Mouse (Mus musculus): ENCODE data around the gene Tubal3. TPM values are rescaled to one million over a fixed set of nuclear protein-coding genes. Genes with fewer than 3 reads are reported as not detected.

The Tubal3 gene
- polyA plus RNA-seq, 1 experiment from 2014 or later: not detected

GRCm38 (mm10) chr13:3907151-3907696, 10.8 kb upstream of the Tubal3 start:
- Histone ChIP-seq H3K4me3 (ENCODE audit: low read length) (no peak overlapping the region), H3K27me3 (replicated peaks; ENCODE audit: control insufficient read depth, insufficient read depth, low read length) (no peaks in the 10 kb centered on the region), H3K9ac (ENCODE audit: low read depth, low read length) (no peak overlapping the region), H3K36me3 (ENCODE audit: control insufficient read depth, insufficient read depth, low read length) (no peaks in the 10 kb centered on the region), H3K4me1 (ENCODE audit: control insufficient read depth, insufficient read depth, low read depth, low read length) (no peaks in the 10 kb centered on the region), H3K9me3 (ENCODE audit: control insufficient read depth, low read length) (no peaks in the 10 kb centered on the region), H3K27ac (ENCODE audit: low read depth, low read length) (no peak overlapping the region), H3K4me2 (ENCODE audit: low read length) (no peak overlapping the region)
- 87% methylated on average over 6 of the region's 6 CpGs for WGBS
- ATAC-seq: no peak

DNA sequence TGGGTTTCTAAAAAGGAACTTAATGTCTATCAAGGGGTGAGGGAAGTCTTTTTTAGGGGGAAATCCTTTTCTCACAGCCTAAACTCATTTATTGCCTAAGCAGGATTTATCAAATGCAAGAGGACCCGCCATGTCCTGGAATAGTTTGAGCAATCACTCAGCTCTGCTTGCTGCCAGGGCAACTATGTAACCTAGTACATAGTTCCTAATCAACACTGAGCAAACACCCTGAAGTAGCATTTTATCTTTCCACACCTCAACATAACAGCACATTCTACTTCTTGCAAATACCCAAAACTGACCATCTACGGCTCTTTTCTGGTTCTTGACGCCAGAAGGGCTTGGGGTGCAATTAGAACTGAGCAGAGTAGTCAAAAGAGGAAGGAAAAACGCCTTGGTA, 9.8 kb upstream of the Tubal3 start:
- H3K4me2 ChIP-seq (ENCODE audit: low read length): no peak overlapping the region
- no peaks in the 10 kb centered on the region for H3K36me3 ChIP-seq (ENCODE audit: control insufficient read depth, insufficient read depth, low read length)
- H3K4me1 ChIP-seq (ENCODE audit: control insufficient read depth, insufficient read depth, low read depth, low read length): no peaks in the 10 kb centered on the region
- WGBS: 90% methylated on average over 4 of the region's 4 CpGs
- no peak overlapping the region for H3K9ac ChIP-seq (ENCODE audit: low read depth, low read length)
- H3K27ac ChIP-seq (ENCODE audit: low read depth, low read length): no peak overlapping the region
- H3K4me3 ChIP-seq (ENCODE audit: low read length): no peak overlapping the region
- ATAC-seq: no peak
- H3K27me3 ChIP-seq (replicated peaks; ENCODE audit: control insufficient read depth, insufficient read depth, low read length): no peaks in the 10 kb centered on the region
- no peaks in the 10 kb centered on the region for H3K9me3 ChIP-seq (ENCODE audit: control insufficient read depth, low read length)

DNA sequence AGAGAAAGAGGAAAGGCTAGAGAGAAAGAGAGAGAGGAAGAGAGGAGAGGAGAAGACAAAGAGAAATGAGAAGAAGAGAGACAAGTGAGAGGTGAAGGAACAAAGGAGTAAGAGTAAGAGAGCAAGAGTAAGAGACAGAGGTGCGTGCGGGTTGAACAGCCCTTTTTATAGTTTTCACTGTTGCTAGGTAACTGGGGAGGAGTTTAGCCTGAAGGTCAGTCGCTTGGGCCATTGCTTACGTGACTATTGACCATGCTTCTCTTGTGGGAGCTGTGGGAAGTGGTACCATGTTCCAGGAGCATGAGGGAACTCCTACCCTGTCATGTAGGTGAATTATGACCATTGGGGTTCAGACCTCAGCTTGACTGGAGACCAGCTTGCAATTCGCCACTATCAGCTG, 7.7 kb upstream of the Tubal3 start:
- ATAC-seq: no peak
- no peaks in the 10 kb centered on the region for H3K27me3 ChIP-seq (replicated peaks; ENCODE audit: control insufficient read depth, insufficient read depth, low read length)
- H3K27ac ChIP-seq (ENCODE audit: low read depth, low read length): no peak overlapping the region
- 77% methylated on average over 5 of the region's 5 CpGs for WGBS
- H3K36me3 ChIP-seq (ENCODE audit: control insufficient read depth, insufficient read depth, low read length): no peaks in the 10 kb centered on the region
- no peak overlapping the region for H3K4me3 ChIP-seq (ENCODE audit: low read length)
- no peaks in the 10 kb centered on the region for H3K4me1 ChIP-seq (ENCODE audit: control insufficient read depth, insufficient read depth, low read depth, low read length)
- no peak overlapping the region for H3K4me2 ChIP-seq (ENCODE audit: low read length)
- no peaks in the 10 kb centered on the region for H3K9me3 ChIP-seq (ENCODE audit: control insufficient read depth, low read length)
- no peak overlapping the region for H3K9ac ChIP-seq (ENCODE audit: low read depth, low read length)

GRCm38 (mm10) chr13:3913504-3913903, 4.6 kb upstream of the Tubal3 start:
- Histone ChIP-seq H3K9me3 (ENCODE audit: control insufficient read depth, low read length) (no peaks in the 10 kb centered on the region), H3K4me2 (ENCODE audit: low read length) (no peak overlapping the region), H3K9ac (ENCODE audit: low read depth, low read length) (no peak overlapping the region), H3K36me3 (ENCODE audit: control insufficient read depth, insufficient read depth, low read length) (no peaks in the 10 kb centered on the region), H3K4me1 (ENCODE audit: control insufficient read depth, insufficient read depth, low read depth, low read length) (peaks cover 4% of the 10 kb centered on the region; the same call in 1 of the 2 replicates), H3K4me3 (ENCODE audit: low read length) (no peak overlapping the region), H3K27ac (ENCODE audit: low read depth, low read length) (no peak overlapping the region), H3K27me3 (replicated peaks; ENCODE audit: control insufficient read depth, insufficient read depth, low read length) (no peaks in the 10 kb centered on the region)
- no peak for ATAC-seq
- WGBS: 84% methylated on average over 4 of the region's 4 CpGs

DNA sequence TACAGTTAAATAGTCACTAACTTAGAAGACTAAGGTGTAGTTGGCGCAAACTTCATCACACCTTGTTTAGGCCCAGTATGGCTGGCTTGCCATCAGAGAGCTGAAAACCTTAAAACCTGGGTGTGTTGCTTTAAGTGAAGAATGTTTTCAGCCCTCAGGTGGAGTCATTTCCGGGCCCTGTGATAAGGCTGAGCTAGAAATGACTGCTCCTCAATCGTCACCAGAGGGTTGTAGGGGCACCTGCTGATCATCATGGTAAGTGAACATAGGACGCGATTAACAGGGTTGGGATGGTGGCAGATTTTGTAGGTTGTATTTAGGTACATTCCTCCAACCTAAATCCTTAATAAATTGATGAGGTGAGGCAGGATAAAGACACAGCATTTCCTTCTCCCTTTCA, 6.4 kb downstream of the Tubal3 start:
- no peaks in the 10 kb centered on the region for H3K9me3 ChIP-seq (ENCODE audit: control insufficient read depth, low read length)

GRCm38 (mm10) chr13:3925632-3926031, 7.6 kb downstream of the Tubal3 start:
- Histone ChIP-seq H3K4me1 (ENCODE audit: control insufficient read depth, insufficient read depth, low read depth, low read length) (no peaks in the 10 kb centered on the region), H3K9me3 (ENCODE audit: control insufficient read depth, low read length) (no peaks in the 10 kb centered on the region), H3K27ac (ENCODE audit: low read depth, low read length) (no peak overlapping the region), H3K4me3 (ENCODE audit: low read length) (no peak overlapping the region), H3K36me3 (ENCODE audit: control insufficient read depth, insufficient read depth, low read length) (no peaks in the 10 kb centered on the region), H3K4me2 (ENCODE audit: low read length) (no peak overlapping the region), H3K9ac (ENCODE audit: low read depth, low read length) (no peak overlapping the region), H3K27me3 (replicated peaks; ENCODE audit: control insufficient read depth, insufficient read depth, low read length) (no peaks in the 10 kb centered on the region)
- WGBS: 91% methylated on average over 6 of the region's 6 CpGs
- no peak for ATAC-seq

More for the DNA sequence above, 6.4 kb downstream of the Tubal3 start:
- no peak overlapping the region for H3K9ac ChIP-seq (ENCODE audit: low read depth, low read length)
- H3K4me1 ChIP-seq (ENCODE audit: control insufficient read depth, insufficient read depth, low read depth, low read length): no peaks in the 10 kb centered on the region
- H3K27me3 ChIP-seq (replicated peaks; ENCODE audit: control insufficient read depth, insufficient read depth, low read length): no peaks in the 10 kb centered on the region
- H3K36me3 ChIP-seq (ENCODE audit: control insufficient read depth, insufficient read depth, low read length): no peaks in the 10 kb centered on the region
- H3K4me2 ChIP-seq (ENCODE audit: low read length): no peak overlapping the region
- 86% methylated on average over 5 of the region's 5 CpGs for WGBS
- no peak for ATAC-seq
- no peak overlapping the region for H3K27ac ChIP-seq (ENCODE audit: low read depth, low read length)
- no peak overlapping the region for H3K4me3 ChIP-seq (ENCODE audit: low read length)

GRCm38 (mm10) chr13:3926046-3926445, 8.0 kb downstream of the Tubal3 start:
- Histone ChIP-seq H3K27me3 (replicated peaks; ENCODE audit: control insufficient read depth, insufficient read depth, low read length) (no peaks in the 10 kb centered on the region), H3K9me3 (ENCODE audit: control insufficient read depth, low read length) (no peaks in the 10 kb centered on the region), H3K4me2 (ENCODE audit: low read length) (no peak overlapping the region), H3K9ac (ENCODE audit: low read depth, low read length) (no peak overlapping the region), H3K36me3 (ENCODE audit: control insufficient read depth, insufficient read depth, low read length) (no peaks in the 10 kb centered on the region), H3K27ac (ENCODE audit: low read depth, low read length) (no peak overlapping the region), H3K4me3 (ENCODE audit: low read length) (no peak overlapping the region), H3K4me1 (ENCODE audit: control insufficient read depth, insufficient read depth, low read depth, low read length) (no peaks in the 10 kb centered on the region)
- WGBS: 98% methylated on average over 6 of the region's 6 CpGs
- no peak for ATAC-seq

DNA sequence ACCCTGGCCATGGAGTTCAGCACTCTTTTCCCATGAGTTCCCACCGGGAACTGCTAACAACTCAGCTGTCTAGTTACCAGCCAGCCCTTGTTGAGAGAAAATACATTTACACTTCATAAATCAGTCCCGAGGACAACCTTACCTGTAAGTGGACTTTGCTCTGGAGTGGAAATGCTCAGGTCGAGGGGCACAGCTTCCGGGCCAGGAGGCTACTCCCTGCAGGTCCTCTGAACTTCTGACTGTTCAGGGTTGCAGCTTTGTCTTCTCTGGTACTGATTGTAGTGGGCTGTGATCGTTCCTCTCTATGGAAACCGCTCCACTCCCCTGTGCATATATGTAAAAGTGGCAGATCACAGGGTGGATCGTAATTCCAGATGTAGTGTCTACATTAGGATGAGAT, 26.6 kb downstream of the Tubal3 start:
- WGBS: 80% methylated on average over 7 of the region's 7 CpGs
- Histone ChIP-seq H3K4me3 (ENCODE audit: low read length) (no peak overlapping the region), H3K9me3 (ENCODE audit: control insufficient read depth, low read length) (no peaks in the 10 kb centered on the region), H3K27me3 (replicated peaks; ENCODE audit: control insufficient read depth, insufficient read depth, low read length) (no peaks in the 10 kb centered on the region), H3K36me3 (ENCODE audit: control insufficient read depth, insufficient read depth, low read length) (no peaks in the 10 kb centered on the region), H3K4me2 (ENCODE audit: low read length) (no peak overlapping the region), H3K27ac (ENCODE audit: low read depth, low read length) (no peak overlapping the region), H3K4me1 (ENCODE audit: control insufficient read depth, insufficient read depth, low read depth, low read length) (no peaks in the 10 kb centered on the region), H3K9ac (ENCODE audit: low read depth, low read length) (no peak overlapping the region)
- ATAC-seq: no peak

DNA sequence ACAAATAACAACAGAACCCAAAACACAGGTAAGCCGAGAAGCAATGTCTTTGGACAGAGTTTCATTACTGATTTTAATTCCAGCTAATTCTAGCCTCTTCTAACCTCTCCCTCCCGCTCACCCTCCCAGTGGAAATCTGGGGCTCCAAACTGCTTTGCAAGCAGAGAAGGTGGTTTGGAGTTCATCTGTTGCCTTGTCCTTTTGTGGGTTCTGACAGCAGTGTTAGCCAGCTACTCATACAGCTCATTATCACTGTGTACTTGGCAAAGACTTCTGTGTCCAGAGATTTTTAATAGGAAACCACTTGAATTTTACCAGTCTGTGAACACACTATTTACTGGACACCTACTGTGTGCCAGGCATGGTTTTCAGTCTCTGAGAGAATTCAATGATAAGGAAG, 27.2 kb downstream of the Tubal3 start, which contains the start of gene Ucn3:
Gene Ucn3 (minus strand): TSS at position 101 of the 400 bp plus-strand sequence.
- H3K9me3 ChIP-seq (ENCODE audit: control insufficient read depth, low read length): no peaks in the 10 kb centered on the region
- no peak for ATAC-seq
- no peak within 1 kb of the TSS for H3K4me3 ChIP-seq (ENCODE audit: low read length)
- H3K4me2 ChIP-seq (ENCODE audit: low read length): no peak within 1 kb of the TSS
- no peak within 1 kb of the TSS for H3K9ac ChIP-seq (ENCODE audit: low read depth, low read length)
- H3K27ac ChIP-seq (ENCODE audit: low read depth, low read length): no peak within 1 kb of the TSS
- 60% methylated on average over 2 of the region's 2 CpGs for WGBS
- H3K36me3 ChIP-seq (ENCODE audit: control insufficient read depth, insufficient read depth, low read length): no peaks in the 10 kb centered on the region
- no peaks in the 10 kb centered on the region for H3K4me1 ChIP-seq (ENCODE audit: control insufficient read depth, insufficient read depth, low read depth, low read length)
- no peaks in the 10 kb centered on the region for H3K27me3 ChIP-seq (replicated peaks; ENCODE audit: control insufficient read depth, insufficient read depth, low read length)

GRCm38 (mm10) chr13:3947267-3947666, 29.2 kb downstream of the Tubal3 start:
- H3K9me3 ChIP-seq (ENCODE audit: control insufficient read depth, low read length): no peaks in the 10 kb centered on the region
- H3K9ac ChIP-seq (ENCODE audit: low read depth, low read length): no peak overlapping the region
- no peaks in the 10 kb centered on the region for H3K36me3 ChIP-seq (ENCODE audit: control insufficient read depth, insufficient read depth, low read length)
- H3K4me1 ChIP-seq (ENCODE audit: control insufficient read depth, insufficient read depth, low read depth, low read length): no peaks in the 10 kb centered on the region
- H3K4me3 ChIP-seq (ENCODE audit: low read length): no peak overlapping the region
- 90% methylated on average over 4 of the region's 4 CpGs for WGBS
- no peak overlapping the region for H3K27ac ChIP-seq (ENCODE audit: low read depth, low read length)
- no peaks in the 10 kb centered on the region for H3K27me3 ChIP-seq (replicated peaks; ENCODE audit: control insufficient read depth, insufficient read depth, low read length)
- no peak for ATAC-seq
- H3K4me2 ChIP-seq (ENCODE audit: low read length): no peak overlapping the region
